Comparison of ENCODE assay signal across 10 mouse cellular contexts in the genomic region with DNA sequence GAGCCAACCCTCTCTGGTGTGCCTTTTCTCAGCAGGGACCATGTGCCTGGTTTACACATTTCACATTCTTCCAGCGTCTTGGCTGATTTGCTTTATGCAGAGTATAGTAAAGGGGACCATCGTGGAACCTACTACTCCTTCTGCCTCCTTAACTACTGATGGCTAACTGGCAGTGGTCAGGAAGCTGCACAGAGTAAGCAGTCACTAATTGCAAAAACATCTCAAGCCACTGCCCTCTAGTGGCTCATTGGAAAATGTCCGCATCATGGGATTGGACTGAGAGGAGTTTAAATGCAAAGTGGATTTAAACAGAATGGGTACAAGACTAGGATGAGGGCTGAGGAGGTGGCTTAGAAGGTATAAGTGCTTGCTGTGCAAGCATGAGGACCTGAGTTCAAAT. TPM values are rescaled to one million over a fixed set of nuclear protein-coding genes. Genes with fewer than 3 reads are reported as not detected.
DNase-seq lines count a peak whose midpoint lies in the region; ATAC-seq lines count a peak whose summit lies in the region.
"Had no signal": no experiment of that assay in that cellular context is flagged by ENCODE, and none has a peak within 500 bp of the region (broad histone marks: within the 10 kb centered on the region; RNA-seq: fewer than 3 reads in every experiment).

No protein-coding gene starts in this region.

- no peak overlapping the region for H3K27ac ChIP-seq in hindbrain, embryonic 12.5 days
- H3K27ac ChIP-seq in midbrain, embryonic 16.5 days (ENCODE audit: low read length): no peak overlapping the region
- H3K27ac ChIP-seq: embryonic facial prominence, embryonic 13.5 days had no signal

- 19% methylated on average over 3 of the region's 3 CpGs for WGBS in hindbrain, embryonic 12.5 days
- 21% methylated on average over 3 of the region's 3 CpGs for WGBS in midbrain, embryonic 16.5 days

- H3K27me3 ChIP-seq in hindbrain, embryonic 12.5 days: peaks cover 2% of the 10 kb centered on the region; the same call in 1 of the 2 replicates
- no peaks in the 10 kb centered on the region for H3K27me3 ChIP-seq in midbrain, embryonic 16.5 days (ENCODE audit: control insufficient read depth, insufficient read depth, low read depth, low read length)

- DNase-seq in right cerebral cortex, adult 2 months (ENCODE audit: low spot score in 2 of 2): peak; percentile 48 to 54
- no peak for DNase-seq in right cerebral cortex, postnatal 4 days
- peak; percentile 57 to 68 for DNase-seq in cerebellum, postnatal 10 days
- peak; percentile 37 to 40 for DNase-seq in left cerebral cortex, adult 18-20 months (ENCODE audit: low spot score in 2 of 2)
- DNase-seq in urinary bladder, adult 18-20 months (ENCODE audit: low spot score in 2 of 2): no peak

- no peaks in the 10 kb centered on the region for H3K9me3 ChIP-seq in hindbrain, embryonic 12.5 days (replicated peaks)
- H3K9me3 ChIP-seq in midbrain, embryonic 16.5 days (replicated peaks; ENCODE audit: control insufficient read depth, low read length, poor library complexity, severe bottlenecking): no peaks in the 10 kb centered on the region
- H3K9me3 ChIP-seq: embryonic facial prominence, embryonic 13.5 days had no signal

- H3K4me1 ChIP-seq in hindbrain, embryonic 12.5 days: peaks cover 8% of the 10 kb centered on the region; the same call in 1 of the 2 replicates
- no peaks in the 10 kb centered on the region for H3K4me1 ChIP-seq in midbrain, embryonic 16.5 days (ENCODE audit: control insufficient read depth, insufficient read depth, low read length)
- H3K4me1 ChIP-seq: embryonic facial prominence, embryonic 13.5 days had no signal

- H3K9ac ChIP-seq in hindbrain, embryonic 12.5 days: no peak overlapping the region
- no peak overlapping the region for H3K9ac ChIP-seq in midbrain, embryonic 16.5 days (ENCODE audit: low read depth, low read length)
- H3K9ac ChIP-seq: embryonic facial prominence, embryonic 13.5 days had no signal

- no peak overlapping the region for H3K4me2 ChIP-seq in hindbrain, embryonic 12.5 days (replicated peaks)
- no peak overlapping the region for H3K4me2 ChIP-seq in midbrain, embryonic 16.5 days (ENCODE audit: low read length)
- H3K4me2 ChIP-seq: embryonic facial prominence, embryonic 13.5 days had no signal

- no peaks in the 10 kb centered on the region for H3K36me3 ChIP-seq in hindbrain, embryonic 12.5 days
- H3K36me3 ChIP-seq in midbrain, embryonic 16.5 days (ENCODE audit: control insufficient read depth, insufficient read depth, low read length): no peaks in the 10 kb centered on the region
- H3K36me3 ChIP-seq: embryonic facial prominence, embryonic 13.5 days had no signal

- peak; percentile 63 for ATAC-seq in hindbrain, embryonic 12.5 days (ENCODE audit: low FRiP score)
- peak; percentile 62 for ATAC-seq in midbrain, embryonic 16.5 days
- no peak for ATAC-seq in erythroid progenitor cell, adult 5-6 weeks (replicated peaks; ENCODE audit: low FRiP score, poor library complexity, severe bottlenecking)

- H3K4me3 ChIP-seq in hindbrain, embryonic 12.5 days: no peak overlapping the region
- no peak overlapping the region for H3K4me3 ChIP-seq in midbrain, embryonic 16.5 days (ENCODE audit: low read depth, low read length)
- H3K4me3 ChIP-seq: embryonic facial prominence, embryonic 13.5 days had no signal

RNA-seq across cellular contexts. Expression of a gene that starts 14.7 kb away (rescaled TPM):
- polyA plus RNA-seq in hindbrain, embryonic 12.5 days (2016; fragmentation: Nextera tagmentation; extraction: Ambion mirVana): 0.13 and 0.14 TPM in 2 replicates
- not detected for total RNA-seq in left cerebral cortex, adult 18-20 months (2021)
- polyA plus RNA-seq in midbrain, embryonic 16.5 days (2015; fragmentation: Nextera tagmentation; extraction: Ambion mirVana): not detected in 2 replicates
- total RNA-seq in erythroid progenitor cell, adult 5-6 weeks (2015; ENCODE audit: low replicate concordance): not detected in 2 replicates
- not detected in 2 replicates for total RNA-seq in erythroid progenitor cell, adult 5-6 weeks (2017; ENCODE audit: low replicate concordance)
- total RNA-seq: layer of hippocampus, postnatal 36 days had no signal

Comparison
In these comparisons a context has a peak if more than half of its experiments do, and no peak if none do; other contexts are left out.
1. DNase-seq: peak in right cerebral cortex, adult 2 months (2 of 2), cerebellum, postnatal 10 days (2 of 2) and left cerebral cortex, adult 18-20 months (2 of 2); none in right cerebral cortex, postnatal 4 days (single experiment) and urinary bladder, adult 18-20 months (0 of 2).